Comparison of ENCODE assay signal across 17 mouse cellular contexts in the genomic region with DNA sequence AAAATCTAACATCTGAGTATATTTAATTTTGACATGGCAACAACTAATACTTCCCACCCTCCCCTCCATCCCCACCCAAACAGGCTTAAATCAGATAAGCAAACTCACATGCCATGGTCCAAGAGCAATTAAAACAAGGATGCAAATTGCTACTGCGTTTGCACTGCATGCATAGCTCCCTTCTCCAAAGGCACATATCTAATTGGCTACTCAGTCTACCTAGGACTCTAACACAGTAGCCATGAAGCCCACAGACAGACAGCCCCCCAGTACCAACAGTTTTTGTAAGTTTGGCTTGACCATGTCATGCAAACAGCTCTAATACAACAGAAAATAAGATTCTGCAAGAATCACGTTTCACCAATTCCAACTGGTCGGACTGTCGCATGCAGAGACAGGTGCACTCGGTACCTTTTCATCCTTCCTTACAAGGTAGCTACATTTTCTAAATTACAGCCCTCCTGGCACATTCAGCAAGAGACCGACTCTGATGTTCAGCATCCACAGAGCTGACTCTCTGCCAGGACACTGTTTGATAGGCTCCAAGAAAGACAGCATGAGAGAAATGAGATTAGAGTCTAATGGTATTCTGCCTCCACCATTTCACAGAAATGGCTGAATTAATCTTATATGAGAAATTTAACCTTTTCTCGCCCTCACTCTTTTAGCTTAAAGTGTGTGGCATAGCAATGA. TPM values are rescaled to one million over a fixed set of nuclear protein-coding genes. Genes with fewer than 3 reads are reported as not detected.
DNase-seq lines count a peak whose midpoint lies in the region; ATAC-seq and TF ChIP-seq lines count a peak whose summit lies in the region.
"Had no signal": no experiment of that assay in that cellular context is flagged by ENCODE, and none has a peak within 500 bp of the region (broad histone marks: within the 10 kb centered on the region; RNA-seq: fewer than 3 reads in every experiment).

No protein-coding gene starts in this region.

- peak overlapping the region; percentile 39 for H3K4me2 ChIP-seq in hindbrain, embryonic 15.5 days
- H3K4me2 ChIP-seq in hindbrain, embryonic 12.5 days (replicated peaks), result no peak overlapping the region
- peak overlapping the region; percentile 43 for H3K4me2 ChIP-seq in hindbrain, postnatal 0 days (ENCODE audit: low read depth, low read length)
- H3K4me2 ChIP-seq: intestine, embryonic 15.5 days had no signal

- 0 out of 2 replicates have a peak, but pooled peaks have one; percentile 36 for ATAC-seq in hindbrain, embryonic 15.5 days (ENCODE audit: low FRiP score, low read depth)
- ATAC-seq in hindbrain, embryonic 12.5 days (ENCODE audit: low FRiP score), result no peak
- no peak for ATAC-seq in hindbrain, postnatal 0 days
- ATAC-seq: intestine, embryonic 15.5 days; liver, postnatal 0 days had no signal

- TF ChIP-seq CTCF in hindbrain, postnatal 0 days (IDR thresholded peaks at IDR 0.05; ENCODE audit: low read depth), result no peak

- peak overlapping the region; percentile 1; the same call in 1 of the 2 replicates for H3K4me3 ChIP-seq in hindbrain, embryonic 15.5 days
- H3K4me3 ChIP-seq in hindbrain, embryonic 12.5 days, result no peak overlapping the region
- no peak overlapping the region for H3K4me3 ChIP-seq in hindbrain, postnatal 0 days (ENCODE audit: low read length)
- H3K4me3 ChIP-seq: intestine, embryonic 15.5 days had no signal

- H3K27ac ChIP-seq in hindbrain, embryonic 15.5 days (replicated peaks), result peak overlapping the region; percentile 63
- no peak overlapping the region for H3K27ac ChIP-seq in hindbrain, embryonic 12.5 days
- H3K27ac ChIP-seq in hindbrain, postnatal 0 days, result peak overlapping the region; percentile 62
- H3K27ac ChIP-seq: intestine, embryonic 15.5 days; kidney, postnatal 0 days; macrophage; stomach, postnatal 0 days had no signal

- peaks cover 8% of the 10 kb centered on the region for H3K4me1 ChIP-seq in hindbrain, embryonic 15.5 days (replicated peaks)
- no peaks in the 10 kb centered on the region for H3K4me1 ChIP-seq in hindbrain, embryonic 12.5 days
- H3K4me1 ChIP-seq in hindbrain, postnatal 0 days (ENCODE audit: insufficient read depth, low read length), result no peaks in the 10 kb centered on the region
- H3K4me1 ChIP-seq: intestine, embryonic 15.5 days had no signal

- H3K9ac ChIP-seq in hindbrain, embryonic 15.5 days, result no peak overlapping the region
- no peak overlapping the region for H3K9ac ChIP-seq in hindbrain, embryonic 12.5 days
- H3K9ac ChIP-seq in hindbrain, postnatal 0 days (replicated peaks; ENCODE audit: low read length), result no peak overlapping the region; the same call in 1 of the 2 replicates
- H3K9ac ChIP-seq: intestine, embryonic 15.5 days; liver, postnatal 0 days had no signal

- DNase-seq in cerebellum, adult 18-20 months, result peak; percentile 35 to 41
- no peak for DNase-seq in cerebellum, postnatal 4 days (ENCODE audit: low spot score in 2 of 2)
- peak; percentile 34 for DNase-seq in cerebellum, adult 8-10 months
- peak; percentile 41 for DNase-seq in hindbrain, postnatal 0 days (ENCODE audit: low spot score)
- no peak for DNase-seq in heart, adult 9 months (ENCODE audit: low spot score in 2 of 2)
- no peak for DNase-seq in c-Kit-positive CD71-positive TER-119-positive erythroid progenitor cells, embryonic 14.5 days (ENCODE audit: low spot score)
- DNase-seq: adrenal gland, postnatal 36 days; gastrocnemius, postnatal 14 days; heart, postnatal 14 days; liver, postnatal 0 days; thymus, postnatal 14 days had no signal

- H3K36me3 ChIP-seq in hindbrain, embryonic 15.5 days, result no peaks in the 10 kb centered on the region
- H3K36me3 ChIP-seq in hindbrain, embryonic 12.5 days, result no peaks in the 10 kb centered on the region
- H3K36me3 ChIP-seq in hindbrain, postnatal 0 days (ENCODE audit: insufficient read depth, low read length), result no peaks in the 10 kb centered on the region
- H3K36me3 ChIP-seq: intestine, embryonic 15.5 days had no signal

- 68% methylated on average over 7 of the region's 7 CpGs for WGBS in hindbrain, embryonic 15.5 days
- 88% methylated on average over 7 of the region's 7 CpGs for WGBS in hindbrain, embryonic 12.5 days
- WGBS in hindbrain, postnatal 0 days, result 56% methylated on average over 7 of the region's 7 CpGs

- H3K9me3 ChIP-seq in hindbrain, embryonic 15.5 days, result no peaks in the 10 kb centered on the region
- H3K9me3 ChIP-seq in hindbrain, embryonic 12.5 days (replicated peaks), result no peaks in the 10 kb centered on the region
- no peaks in the 10 kb centered on the region for H3K9me3 ChIP-seq in hindbrain, postnatal 0 days (ENCODE audit: low read length)
- H3K9me3 ChIP-seq: intestine, embryonic 15.5 days had no signal

- H3K27me3 ChIP-seq in hindbrain, embryonic 15.5 days, result no peaks in the 10 kb centered on the region
- no peaks in the 10 kb centered on the region for H3K27me3 ChIP-seq in hindbrain, embryonic 12.5 days
- no peaks in the 10 kb centered on the region for H3K27me3 ChIP-seq in hindbrain, postnatal 0 days (ENCODE audit: insufficient read depth, low read length)
- H3K27me3 ChIP-seq: intestine, embryonic 15.5 days had no signal

RNA-seq across cellular contexts. Expression of a gene that starts 44.6 kb away (rescaled TPM):
- 56.7 and 57.1 TPM in 2 replicates for polyA plus RNA-seq in hindbrain, embryonic 15.5 days (2015; fragmentation: Nextera tagmentation; extraction: Ambion mirVana)
- 20.6 and 24.2 TPM in 2 replicates for polyA plus RNA-seq in hindbrain, embryonic 12.5 days (2016; fragmentation: Nextera tagmentation; extraction: Ambion mirVana)
- 96.9 and 105 TPM in 2 replicates for total RNA-seq in hindbrain, postnatal 0 days (2014; rRNA removed)
- 56.1 and 57.0 TPM in 2 replicates for polyA plus RNA-seq in hindbrain, postnatal 0 days (2015; fragmentation: Nextera tagmentation; extraction: Ambion mirVana)

Comparison
In these comparisons a context has a peak if more than half of its experiments do, and no peak if none do; other contexts are left out.
1. DNase-seq: peak in cerebellum, adult 18-20 months (2 of 2), cerebellum, adult 8-10 months (single experiment) and hindbrain, postnatal 0 days (single experiment); none in cerebellum, postnatal 4 days (0 of 2), heart, adult 9 months (0 of 2) and c-Kit-positive CD71-positive TER-119-positive erythroid progenitor cells, embryonic 14.5 days (single experiment).